Mouse (Mus musculus): ENCODE results near the gene F2rl2. TPM values are rescaled to one million over a fixed set of nuclear protein-coding genes. Genes with fewer than 3 reads are reported as not detected.
A peak's percentile ranks its signal among the peaks of the same experiment; 100 is the strongest.

The F2rl2 gene
- total and polyA plus RNA-seq, 2 experiments from 2014 or later, result 0.26 to 0.54 TPM

- DNase-seq (ENCODE audit: low spot score), result no peak
- H3K4me3 ChIP-seq (ENCODE audit: low read length), result no peak overlapping the region
- H3K4me2 ChIP-seq (ENCODE audit: low read depth, low read length), result no peak overlapping the region
- no peak for TF ChIP-seq CTCF (IDR thresholded peaks at IDR 0.05; ENCODE audit: low read depth)
- H3K27me3 ChIP-seq (ENCODE audit: insufficient read depth, low read length), result no peaks in the 10 kb centered on the region
- WGBS, result 82% methylated on average over 9 of the region's 9 CpGs
- H3K36me3 ChIP-seq (ENCODE audit: insufficient read depth, low read length), result no peaks in the 10 kb centered on the region
- 0 out of 2 replicates have a peak, but pooled peaks have one; percentile 51 for ATAC-seq
- no peak overlapping the region for H3K27ac ChIP-seq
- no peaks in the 10 kb centered on the region for H3K4me1 ChIP-seq (ENCODE audit: insufficient read depth, low read length)
- H3K9ac ChIP-seq (replicated peaks; ENCODE audit: low read length), result no peak overlapping the region
- H3K9me3 ChIP-seq (ENCODE audit: low read length), result no peaks in the 10 kb centered on the region
Observed at GRCm38 (mm10) chr13:95696120-95696653, 466 bp upstream of the F2rl2 start.

- Histone ChIP-seq H3K4me1 (ENCODE audit: insufficient read depth, low read length) (no peaks in the 10 kb centered on the region), H3K36me3 (ENCODE audit: insufficient read depth, low read length) (no peaks in the 10 kb centered on the region), H3K4me2 (ENCODE audit: low read depth, low read length) (no peak overlapping the region), H3K4me3 (ENCODE audit: low read length) (no peak overlapping the region), H3K27ac (no peak overlapping the region), H3K9me3 (ENCODE audit: low read length) (no peaks in the 10 kb centered on the region), H3K9ac (replicated peaks; ENCODE audit: low read length) (no peak overlapping the region), H3K27me3 (ENCODE audit: insufficient read depth, low read length) (no peaks in the 10 kb centered on the region)
- WGBS, result 48% methylated on average over 6 of the region's 6 CpGs
- DNase-seq (ENCODE audit: low spot score) (no peak), ATAC-seq (no peak)
- TF ChIP-seq CTCF (IDR thresholded peaks at IDR 0.05; ENCODE audit: low read depth), result no peak
Observed at GRCm38 (mm10) chr13:95697874-95698273, 1.2 kb downstream of the F2rl2 start.

- WGBS, result 75% methylated on average over 5 of the region's 5 CpGs
- H3K27ac ChIP-seq, result no peak overlapping the region
- no peak overlapping the region for H3K9ac ChIP-seq (replicated peaks; ENCODE audit: low read length)
Observed at GRCm38 (mm10) chr13:95703376-95703775, 6.7 kb downstream of the F2rl2 start.

GRCm38 (mm10) chr13:95705589-95705988, 8.9 kb downstream of the F2rl2 start:
- Histone ChIP-seq H3K4me2 (ENCODE audit: low read depth, low read length) (no peak overlapping the region), H3K36me3 (ENCODE audit: insufficient read depth, low read length) (no peaks in the 10 kb centered on the region), H3K4me1 (ENCODE audit: insufficient read depth, low read length) (no peaks in the 10 kb centered on the region), H3K9ac (replicated peaks; ENCODE audit: low read length) (no peak overlapping the region), H3K27me3 (ENCODE audit: insufficient read depth, low read length) (no peaks in the 10 kb centered on the region), H3K27ac (no peak overlapping the region), H3K4me3 (ENCODE audit: low read length) (no peak overlapping the region), H3K9me3 (ENCODE audit: low read length) (no peaks in the 10 kb centered on the region)
- no peak for TF ChIP-seq CTCF (IDR thresholded peaks at IDR 0.05; ENCODE audit: low read depth)
- DNase-seq (ENCODE audit: low spot score) (no peak), ATAC-seq (no peak)
- 96% methylated on average over 6 of the region's 6 CpGs for WGBS

More at GRCm38 (mm10) chr13:95703376-95703775, 6.7 kb downstream of the F2rl2 start:
- Histone ChIP-seq H3K36me3 (ENCODE audit: insufficient read depth, low read length) (no peaks in the 10 kb centered on the region), H3K4me1 (ENCODE audit: insufficient read depth, low read length) (no peaks in the 10 kb centered on the region), H3K27me3 (ENCODE audit: insufficient read depth, low read length) (no peaks in the 10 kb centered on the region), H3K9me3 (ENCODE audit: low read length) (no peaks in the 10 kb centered on the region), H3K4me3 (ENCODE audit: low read length) (no peak overlapping the region), H3K4me2 (ENCODE audit: low read depth, low read length) (no peak overlapping the region)
- ATAC-seq, result no peak
- no peak for DNase-seq (ENCODE audit: low spot score)
- no peak for TF ChIP-seq CTCF (IDR thresholded peaks at IDR 0.05; ENCODE audit: low read depth)

- H3K4me3 ChIP-seq (ENCODE audit: low read length), result no peak overlapping the region
- H3K9ac ChIP-seq (replicated peaks; ENCODE audit: low read length), result no peak overlapping the region
- TF ChIP-seq CTCF (IDR thresholded peaks at IDR 0.05; ENCODE audit: low read depth), result no peak
- H3K4me1 ChIP-seq (ENCODE audit: insufficient read depth, low read length), result no peaks in the 10 kb centered on the region
- H3K36me3 ChIP-seq (ENCODE audit: insufficient read depth, low read length), result no peaks in the 10 kb centered on the region
- H3K27ac ChIP-seq, result no peak overlapping the region
- H3K9me3 ChIP-seq (ENCODE audit: low read length), result no peaks in the 10 kb centered on the region
- ATAC-seq, result no peak
- no peak overlapping the region for H3K4me2 ChIP-seq (ENCODE audit: low read depth, low read length)
- DNase-seq (ENCODE audit: low spot score), result no peak
- H3K27me3 ChIP-seq (ENCODE audit: insufficient read depth, low read length), result no peaks in the 10 kb centered on the region
Observed at GRCm38 (mm10) chr13:95712054-95712453, 15.4 kb downstream of the F2rl2 start.

GRCm38 (mm10) chr13:95712570-95713268, 16.1 kb downstream of the F2rl2 start:
- no peaks in the 10 kb centered on the region for H3K9me3 ChIP-seq (ENCODE audit: low read length)
- 93% methylated on average over 9 of the region's 9 CpGs for WGBS
- ATAC-seq, result no peak

More at GRCm38 (mm10) chr13:95712570-95713268, 16.1 kb downstream of the F2rl2 start:
- TF ChIP-seq CTCF (IDR thresholded peaks at IDR 0.05; ENCODE audit: low read depth), result no peak
- Histone ChIP-seq H3K9ac (replicated peaks; ENCODE audit: low read length) (no peak overlapping the region), H3K4me1 (ENCODE audit: insufficient read depth, low read length) (no peaks in the 10 kb centered on the region), H3K4me2 (ENCODE audit: low read depth, low read length) (no peak overlapping the region), H3K4me3 (ENCODE audit: low read length) (no peak overlapping the region), H3K36me3 (ENCODE audit: insufficient read depth, low read length) (no peaks in the 10 kb centered on the region), H3K27ac (no peak overlapping the region), H3K27me3 (ENCODE audit: insufficient read depth, low read length) (no peaks in the 10 kb centered on the region)
- no peak for DNase-seq (ENCODE audit: low spot score)

All from hindbrain, postnatal 0 days (tissue).